Mouse (Mus musculus): ENCODE results near the gene Map10.

DNA sequence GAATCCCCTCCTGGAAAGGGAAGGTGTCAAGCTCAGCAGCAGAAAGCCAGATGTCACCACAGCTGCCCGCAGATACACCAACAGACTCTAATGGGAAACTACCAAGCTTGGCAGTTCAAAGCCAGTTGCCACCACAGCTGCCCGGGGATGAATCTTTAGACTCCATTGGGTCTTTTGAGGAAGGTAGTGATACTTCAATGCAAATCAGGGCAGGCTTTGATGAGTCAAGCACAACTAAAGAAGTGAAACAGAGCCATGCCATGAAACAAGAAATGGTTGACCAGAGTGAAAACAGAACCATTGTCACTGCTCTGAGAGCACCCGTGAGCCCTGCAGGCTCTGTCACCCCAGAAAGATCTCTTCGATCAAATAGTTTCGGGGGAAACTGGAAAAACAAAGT is 1.8 kb downstream of the Map10 start:
- TF ChIP-seq POLR2A (IDR thresholded peaks at IDR 0.05; ENCODE audit: extremely low read depth, insufficient read depth, low read length) (no peak), CTCF (IDR thresholded peaks at IDR 0.05; ENCODE audit: low read depth, low read length) (no peak)
